Mouse (Mus musculus) cerebral cortex, adult 2 months (tissue): ENCODE measurements around the gene Cfl2.

ENCODE experiments used
- WGBS: fragments of 180-500 bp; shearing (Covaris S2); methylation state at CpG from one replicate; pipeline ENCODE4 v1.1.7; 2018; 5-methylcytosine and 5-hydroxymethylcytosine counted together

The Cfl2 gene

GRCm38 (mm10) chr12:54862606-54863535, at the start of gene Cfl2:
Gene Cfl2, minus strand, starts transcription at chr12:54862877.
- WGBS: under 1% methylated on average over 76 of the region's 82 CpGs

DNA sequence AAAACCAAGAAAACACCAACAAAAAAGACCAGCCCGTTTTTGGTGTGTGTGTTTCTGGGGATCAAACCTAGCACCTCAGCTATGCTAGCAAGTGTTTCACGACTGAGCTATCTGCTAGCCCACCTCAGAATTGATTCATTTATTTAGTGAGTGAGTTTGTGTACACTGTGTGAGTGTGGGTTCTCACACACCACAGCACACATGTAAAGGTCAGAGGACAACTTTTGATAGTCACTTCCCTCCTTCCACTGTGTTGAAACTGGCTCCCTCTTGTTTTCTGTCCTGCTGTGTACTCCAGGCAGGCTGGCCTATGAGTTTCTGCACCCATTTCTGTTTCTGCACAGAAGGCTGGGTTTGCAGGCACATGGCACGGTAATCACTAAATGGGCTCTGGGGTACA, 47.7 kb upstream of the Cfl2 start:
- 96% methylated on average over 3 of the region's 3 CpGs for WGBS

- 64% methylated on average over 2 of the region's 2 CpGs for WGBS
Observed at GRCm38 (mm10) chr12:54892559-54892958, 29.9 kb upstream of the Cfl2 start.

DNA sequence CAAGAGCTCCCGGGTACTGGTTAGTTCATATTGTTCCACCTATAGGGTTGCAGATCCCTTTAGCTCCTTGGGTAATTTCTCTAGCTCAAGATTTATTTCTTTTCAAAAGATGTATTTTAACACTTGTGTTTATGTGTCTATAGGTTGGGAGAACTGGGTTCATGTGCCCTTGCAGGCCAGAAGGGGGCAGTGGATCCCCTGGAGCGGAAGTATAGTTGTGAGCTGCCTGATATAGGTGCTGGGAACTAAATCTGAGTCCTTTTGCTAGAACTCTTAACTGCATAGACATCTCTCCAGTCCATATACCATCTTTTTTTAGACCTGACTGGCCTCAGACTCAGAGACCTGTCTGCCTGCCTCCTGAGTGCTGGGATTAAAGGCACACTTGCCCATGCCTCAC, 27.7 kb upstream of the Cfl2 start:
- 97% methylated on average over 2 of the region's 2 CpGs for WGBS

DNA sequence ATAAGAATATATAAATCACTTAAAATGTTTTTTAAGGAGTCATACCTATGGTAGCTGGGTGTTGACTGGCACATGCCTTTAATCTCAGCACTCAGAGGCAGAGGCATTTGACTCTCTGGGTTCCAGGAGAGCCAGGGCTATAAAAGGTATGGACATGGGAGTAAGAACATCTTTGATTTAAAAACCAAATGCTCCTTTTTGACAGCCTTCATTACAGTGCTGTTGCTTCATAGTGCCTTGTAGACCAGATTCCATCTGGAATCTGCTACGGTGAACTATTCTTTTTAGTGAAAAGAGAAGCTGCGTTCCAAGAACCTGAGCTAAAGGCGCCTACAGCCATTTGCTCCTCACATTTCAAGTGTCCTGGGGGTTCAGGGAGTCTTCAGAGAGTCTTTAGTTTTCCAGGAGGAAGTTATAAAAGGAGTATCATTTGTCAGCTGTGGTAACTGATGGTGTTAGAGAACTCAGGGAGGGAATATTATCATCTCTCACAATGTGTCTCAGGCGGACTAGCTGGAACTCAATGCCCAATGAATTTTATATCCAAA, 25.0 kb upstream of the Cfl2 start:
- 86% methylated on average over 4 of the region's 4 CpGs for WGBS

DNA sequence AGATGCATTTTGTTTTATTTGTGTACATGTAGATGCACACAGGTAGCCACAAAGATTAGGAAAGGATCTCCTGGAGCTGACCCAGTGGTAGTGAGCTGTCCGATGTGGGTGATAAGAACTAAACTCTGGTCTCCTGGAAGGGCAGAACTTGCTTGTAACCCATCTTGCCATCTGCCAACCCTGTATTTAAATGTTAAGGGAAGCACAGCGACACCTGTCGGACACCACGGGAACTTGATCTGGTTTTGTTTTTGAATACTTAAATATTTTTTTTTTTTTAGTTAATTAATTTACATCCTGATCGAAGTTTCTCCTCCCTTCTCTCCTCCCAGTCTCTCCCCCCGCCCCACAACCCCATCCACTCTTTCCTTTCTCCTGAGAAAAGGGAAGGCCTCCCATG, 17.0 kb upstream of the Cfl2 start:
- WGBS: 14% methylated on average over 6 of the region's 6 CpGs

GRCm38 (mm10) chr12:54879211-54879610, 16.5 kb upstream of the Cfl2 start:
- 77% methylated on average over 5 of the region's 5 CpGs for WGBS

GRCm38 (mm10) chr12:54877875-54878274, 15.2 kb upstream of the Cfl2 start:
- 89% methylated on average over 1 of the region's 1 CpGs for WGBS

- WGBS: 50% methylated on average over 5 of the region's 5 CpGs
Observed at GRCm38 (mm10) chr12:54876879-54877278, 14.2 kb upstream of the Cfl2 start.

DNA sequence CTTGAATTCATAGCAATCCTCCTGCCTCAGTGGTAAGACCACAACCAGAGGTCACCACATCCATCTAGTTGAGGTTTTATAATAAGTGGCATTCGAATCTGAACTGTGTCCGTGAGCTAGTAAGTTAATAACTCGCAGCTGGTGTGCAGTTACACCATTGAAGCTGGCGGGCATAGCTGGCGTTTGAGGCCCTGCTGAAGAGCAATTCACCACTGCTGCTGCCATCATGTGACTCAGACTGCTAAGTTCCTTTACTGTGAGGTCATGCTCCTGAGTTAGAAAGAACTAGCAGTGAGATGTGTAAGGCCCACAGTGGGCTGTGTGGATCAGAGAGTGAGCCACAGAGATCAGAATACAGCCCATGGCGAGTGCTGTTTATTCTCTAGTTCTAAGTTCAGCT, 12.0 kb upstream of the Cfl2 start:
- 83% methylated on average over 6 of the region's 6 CpGs for WGBS

GRCm38 (mm10) chr12:54861991-54862605, 579 bp downstream of the Cfl2 start:
- under 1% methylated on average over 36 of the region's 36 CpGs for WGBS

GRCm38 (mm10) chr12:54859531-54859930, 3.1 kb downstream of the Cfl2 start:
- 28% methylated on average over 6 of the region's 6 CpGs for WGBS

DNA sequence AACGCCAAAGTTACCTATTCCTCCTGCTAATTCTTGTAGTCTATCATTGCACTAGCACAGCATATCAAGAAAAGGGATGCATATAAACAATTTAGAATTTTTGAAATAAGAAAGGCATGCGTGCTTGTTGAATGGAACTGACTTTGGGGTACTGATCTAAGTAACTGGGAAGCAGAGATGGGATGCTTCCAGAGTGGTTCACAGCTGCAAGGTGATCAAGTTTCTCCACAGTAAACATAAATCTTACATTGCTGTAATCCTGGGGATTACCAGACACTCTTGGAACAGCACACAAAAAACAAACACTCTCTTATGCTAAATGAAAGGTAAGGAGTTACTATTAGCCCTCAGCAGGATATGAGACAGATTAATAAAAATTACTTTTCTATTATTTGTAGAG, 12.1 kb downstream of the Cfl2 start:
- WGBS: 88% methylated on average over 2 of the region's 2 CpGs

DNA sequence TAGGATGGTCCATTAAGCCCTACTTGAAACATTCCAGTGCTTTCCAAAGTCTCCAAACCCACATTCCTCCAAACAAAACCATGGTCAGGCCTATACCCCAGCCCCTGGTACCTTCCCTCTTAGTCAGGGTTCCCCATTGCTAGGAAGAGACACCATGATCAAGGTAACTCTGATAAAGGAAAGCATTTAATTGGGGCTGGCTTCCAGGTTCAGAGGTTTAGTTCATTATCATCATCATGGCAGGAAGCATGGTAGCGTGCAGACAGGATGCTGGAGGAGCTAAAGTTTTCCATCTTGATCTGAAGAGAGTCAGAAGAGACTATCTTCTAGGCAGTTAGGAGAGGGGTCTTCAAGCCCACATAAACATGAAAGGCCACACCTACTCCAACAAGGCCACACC, 21.1 kb downstream of the Cfl2 start:
- WGBS: 94% methylated on average over 1 of the region's 1 CpGs

GRCm38 (mm10) chr12:54839815-54840214, 22.9 kb downstream of the Cfl2 start:
- 79% methylated on average over 2 of the region's 2 CpGs for WGBS

- 69% methylated on average over 18 of the region's 18 CpGs for WGBS
Observed at GRCm38 (mm10) chr12:54835608-54836570, 26.8 kb downstream of the Cfl2 start.

GRCm38 (mm10) chr12:54834925-54835447, 27.7 kb downstream of the Cfl2 start:
- 5% methylated on average over 11 of the region's 11 CpGs for WGBS

DNA sequence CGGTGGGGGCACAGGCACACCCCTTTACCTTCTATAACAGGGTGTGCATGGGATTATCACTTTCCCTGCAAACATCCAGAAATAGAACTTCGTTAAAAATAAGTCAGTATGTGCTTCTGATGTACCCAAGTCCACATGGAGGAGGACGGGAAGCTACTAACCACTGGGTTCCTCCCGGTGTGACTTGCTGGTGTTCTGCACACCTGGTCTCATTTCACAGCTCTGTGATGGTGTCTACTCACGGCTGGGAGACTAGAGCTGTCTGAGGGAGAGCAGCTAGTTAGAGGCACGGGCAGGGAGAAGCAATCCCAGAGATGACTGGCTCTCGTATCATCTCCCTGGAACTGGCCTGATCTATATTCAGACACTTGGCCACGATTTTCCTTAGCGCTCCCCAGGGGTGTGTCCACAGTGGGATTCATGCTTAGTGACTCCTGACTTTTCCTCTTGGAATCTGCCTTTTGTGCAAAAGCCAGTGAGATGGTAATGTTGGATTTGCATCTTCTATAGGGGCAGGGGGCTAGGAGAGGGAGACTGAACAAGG, 28.7 kb downstream of the Cfl2 start:
- WGBS: 37% methylated on average over 9 of the region's 9 CpGs

DNA sequence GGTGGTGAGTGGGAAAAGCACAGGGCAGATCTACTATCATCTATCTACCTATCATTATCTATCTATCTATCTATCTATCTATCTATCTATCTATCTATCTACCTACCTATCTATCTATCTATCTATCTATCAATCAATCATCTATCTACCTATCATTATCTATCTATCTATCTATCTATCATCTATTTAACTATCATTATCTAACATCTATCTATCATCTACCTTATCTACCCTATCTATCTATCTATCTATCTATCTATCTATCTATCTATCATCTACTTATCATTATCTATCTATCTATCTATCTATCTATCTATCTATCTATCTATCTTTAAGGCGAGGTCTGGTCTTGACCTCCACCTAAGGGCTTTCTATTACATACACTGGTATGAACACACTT, 30.8 kb downstream of the Cfl2 start:
- 92% methylated on average over 1 of the region's 1 CpGs for WGBS

GRCm38 (mm10) chr12:54830574-54830973, 32.1 kb downstream of the Cfl2 start:
- WGBS: 11% methylated on average over 6 of the region's 6 CpGs

DNA sequence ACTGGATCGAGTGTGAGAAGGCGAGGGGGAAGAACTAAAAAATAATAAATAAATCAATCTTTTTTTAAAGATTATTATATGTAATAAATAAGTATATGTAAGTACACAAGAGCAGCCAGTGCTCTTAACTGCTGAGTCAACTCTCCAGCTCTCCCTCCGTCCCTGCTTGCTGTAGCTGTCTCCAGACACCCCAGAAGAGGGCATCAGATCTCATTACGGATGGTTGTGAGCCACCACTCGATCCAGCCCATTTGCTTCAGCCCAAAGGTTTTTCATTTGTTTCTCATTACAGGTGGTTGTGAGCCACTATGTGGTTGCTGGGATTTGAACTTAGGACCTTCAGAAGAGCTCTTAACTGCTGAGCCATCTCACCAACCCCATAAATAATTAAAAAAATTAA, 32.8 kb downstream of the Cfl2 start:
- WGBS: 41% methylated on average over 5 of the region's 5 CpGs
